Mouse (Mus musculus) layer of hippocampus, adult 18-20 months (tissue): ENCODE results near the gene Banp. TPM values are rescaled to one million over a fixed set of nuclear protein-coding genes. Genes with fewer than 3 reads are reported as not detected.

Experiments used
- DNase-seq, 2 experiments: peaks; one replicate each; pipeline ENCODE4 v3.0.0; 2022; ENCODE audit warnings: low spot score in 2 of 2
- long read RNA-seq: library from polyadenylated mRNA; stranded (forward); transcript quantifications from one replicate; pipeline ENCODE4 v2.0.0, GENCODE M21; 2021
- total RNA-seq, 2 experiments: library from RNA; stranded (reverse); gene quantifications; 2 replicates each; pipeline ENCODE4 v1.2.3; 2021

Gene Banp
- 10 to 100 TPM; 49.9 to 58.2 TPM for total RNA-seq
- long read RNA-seq, full-length matches to known transcripts, result 10 of 55 reads
- long read RNA-seq, partial matches to known transcripts, result 10 of 55 reads
- long read RNA-seq, other reads (novel, unspliced or antisense), result 35 of 55 reads

DNA sequence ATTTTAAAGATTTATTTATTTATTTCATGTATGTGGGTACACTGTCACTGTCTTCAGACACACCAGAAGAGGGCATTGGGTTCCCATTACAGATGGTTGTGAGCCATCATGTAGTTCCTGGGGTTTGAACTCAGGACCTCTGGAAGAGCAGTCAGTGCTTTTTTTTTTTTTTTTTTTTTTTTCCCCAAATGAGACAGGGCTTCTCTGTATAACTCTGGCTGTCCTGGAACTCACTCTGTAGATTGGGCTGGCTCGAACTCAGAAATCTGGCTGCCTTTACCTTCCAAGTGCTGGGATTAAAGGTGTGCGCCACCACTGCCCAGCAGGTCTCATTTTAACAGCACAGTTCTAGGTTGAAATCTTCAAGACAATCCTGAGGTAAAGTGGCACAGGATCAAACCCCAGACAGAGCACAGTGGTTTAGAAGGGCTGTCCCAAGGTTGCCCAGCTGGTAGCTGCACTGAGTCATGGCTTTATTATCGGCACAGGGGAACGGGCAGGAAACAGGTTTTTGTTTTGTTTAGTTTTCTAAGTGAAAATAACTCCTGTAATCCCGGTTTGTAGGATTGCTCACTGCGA is at the start of gene Banp:
Gene Banp, plus strand, starts transcription at position 529 of the 579 bp plus-strand sequence.
- DNase-seq, result no peak

GRCm38 (mm10) chr8:121901498-121902236 is 47.9 kb upstream of the Banp start:
- DNase-seq, result no peak

GRCm38 (mm10) chr8:121903977-121904376 is 45.6 kb upstream of the Banp start:
- no peak for DNase-seq

DNA sequence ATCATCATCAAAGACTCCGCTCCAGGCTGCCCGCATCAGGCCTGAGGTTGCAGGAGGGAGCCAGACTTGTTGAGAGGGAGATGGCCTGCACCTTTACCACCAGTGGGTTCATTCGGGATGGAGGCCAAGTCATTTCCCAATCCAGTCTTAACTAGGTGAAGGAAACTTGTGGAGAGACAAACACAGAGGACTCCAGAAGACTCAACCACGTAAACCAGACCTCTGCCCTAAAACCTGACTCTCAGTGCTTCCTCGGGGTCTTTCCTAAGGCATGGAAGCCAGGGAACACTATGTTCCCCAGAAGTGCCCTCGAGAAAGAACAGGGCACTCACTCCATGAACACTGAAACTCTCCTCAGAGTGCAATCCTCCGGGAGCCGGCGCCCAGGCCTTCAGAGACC is 44.6 kb upstream of the Banp start:
- no peak for DNase-seq

DNA sequence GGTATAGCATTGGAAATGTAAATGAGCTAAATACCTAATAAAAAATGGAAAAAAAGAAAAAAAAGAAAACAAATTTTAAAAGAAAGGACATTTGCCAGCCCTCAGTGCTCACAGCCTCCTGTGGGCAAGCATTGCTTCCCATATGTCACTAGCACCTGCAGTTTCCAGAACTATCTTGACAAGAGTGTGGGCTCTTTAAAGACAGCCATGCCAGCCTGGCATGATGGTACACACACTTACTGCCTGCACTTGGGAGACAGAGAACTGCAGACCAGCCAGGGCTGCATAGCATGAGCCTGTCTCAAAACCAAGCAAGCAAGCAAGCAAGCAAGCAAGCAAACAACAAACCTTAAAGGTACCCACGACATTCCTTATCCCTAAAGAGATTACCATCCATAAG is 44.1 kb upstream of the Banp start:
- no peak for DNase-seq

DNA sequence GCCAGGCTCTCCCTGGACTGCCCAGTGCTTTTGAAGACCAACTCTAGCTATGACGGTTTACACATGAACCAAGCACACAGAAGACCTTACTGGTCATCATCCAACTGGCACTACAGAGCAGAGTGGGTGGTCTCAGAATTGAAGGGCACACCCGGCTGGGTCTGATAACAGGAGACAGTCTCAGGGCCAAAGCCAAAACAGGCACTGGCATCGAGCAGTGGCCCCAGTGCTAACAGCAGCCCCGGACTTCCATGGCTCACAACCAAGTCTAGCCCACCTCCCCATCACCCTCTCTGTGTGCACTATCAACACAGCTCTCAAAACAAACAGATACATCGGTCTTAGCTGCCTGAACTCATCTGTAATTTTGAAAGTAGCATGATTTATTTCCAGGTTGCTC is 43.7 kb upstream of the Banp start:
- no peak for DNase-seq

GRCm38 (mm10) chr8:121906542-121907512 is 42.7 kb upstream of the Banp start:
- peak; percentile 47 to 62 for DNase-seq

- DNase-seq, result peak; percentile 90 to 97
Observed at GRCm38 (mm10) chr8:121907587-121908248, 41.8 kb upstream of the Banp start, which contains the start of gene Slc7a5. TSS of gene Slc7a5 (minus strand) at chr8:121907694.

DNA sequence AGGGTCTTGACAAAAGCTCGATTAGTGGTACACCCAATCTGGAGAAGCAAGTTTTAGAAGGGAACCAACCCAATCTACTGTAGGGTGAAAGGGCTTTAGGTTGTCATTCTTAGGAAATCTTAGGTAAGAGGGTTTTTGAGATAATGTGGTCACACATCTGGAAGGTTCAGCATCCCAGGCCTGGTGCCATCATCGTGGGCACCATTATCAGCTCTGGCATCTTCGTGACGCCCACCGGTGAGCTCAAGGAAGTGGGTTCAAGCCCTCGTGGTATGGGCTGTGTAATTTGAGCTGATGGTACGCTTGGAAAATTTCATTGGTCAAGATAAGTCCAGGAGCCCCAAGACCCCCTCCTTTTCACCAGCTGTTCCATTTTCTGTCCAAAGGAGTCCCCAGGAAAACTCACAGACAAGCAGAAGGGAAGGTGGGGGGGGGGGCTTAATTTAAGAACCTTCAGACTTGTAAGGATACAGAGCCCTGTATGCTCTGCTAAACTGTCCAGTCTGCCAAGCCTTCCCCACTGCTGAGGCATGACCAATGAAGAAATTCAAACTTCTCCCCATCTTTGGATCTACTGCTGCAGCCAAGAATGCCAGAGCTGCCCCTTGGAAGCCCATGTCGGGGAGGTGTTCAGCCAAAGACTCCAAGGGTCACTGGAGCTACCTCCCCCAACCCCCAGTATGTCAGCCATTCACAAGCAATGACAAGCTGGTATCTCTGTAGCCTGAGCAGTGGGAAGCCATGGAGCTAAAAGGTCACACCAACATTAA is 41.0 kb upstream of the Banp start:
- DNase-seq, result no peak

DNA sequence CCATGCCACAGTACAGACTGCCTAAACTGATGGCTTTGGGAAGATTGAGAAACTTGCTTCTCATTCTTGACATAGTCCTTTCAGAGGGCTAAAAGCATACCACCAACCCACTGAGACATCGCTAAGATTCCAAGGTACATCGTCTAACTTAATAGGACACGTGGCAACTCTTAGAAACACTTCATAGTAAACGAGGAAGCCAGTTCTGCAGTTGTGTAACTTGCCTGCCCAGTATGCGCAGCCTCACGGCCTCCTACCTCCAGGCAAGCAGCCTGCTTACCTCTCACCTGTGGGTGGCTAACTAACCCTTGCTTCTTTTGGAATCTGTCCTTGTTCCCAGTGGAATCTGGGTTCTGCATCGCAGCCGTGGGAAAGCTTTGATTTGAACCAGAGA is 40.4 kb upstream of the Banp start:
- DNase-seq, result no peak

DNA sequence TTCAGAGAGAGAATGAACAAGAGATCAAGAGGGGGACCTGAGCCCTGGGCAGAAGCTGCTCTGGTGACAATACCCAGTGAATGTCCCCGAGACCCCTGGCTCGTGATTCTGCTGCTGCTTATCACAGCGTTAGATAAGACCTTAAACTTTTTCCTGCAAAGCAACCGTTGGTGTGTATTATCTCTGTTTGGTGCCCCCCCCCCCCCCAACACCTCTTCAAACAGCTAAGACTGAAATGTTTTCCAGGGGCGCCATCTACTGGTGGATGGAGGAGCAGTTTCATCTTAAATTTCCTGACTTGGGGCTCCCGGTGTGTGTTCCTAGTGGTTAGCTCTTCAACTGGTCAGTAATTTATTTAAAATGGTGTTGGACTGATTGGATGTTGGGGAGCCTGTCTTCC is 39.9 kb upstream of the Banp start:
- DNase-seq, result peak; percentile 56 to 86

DNA sequence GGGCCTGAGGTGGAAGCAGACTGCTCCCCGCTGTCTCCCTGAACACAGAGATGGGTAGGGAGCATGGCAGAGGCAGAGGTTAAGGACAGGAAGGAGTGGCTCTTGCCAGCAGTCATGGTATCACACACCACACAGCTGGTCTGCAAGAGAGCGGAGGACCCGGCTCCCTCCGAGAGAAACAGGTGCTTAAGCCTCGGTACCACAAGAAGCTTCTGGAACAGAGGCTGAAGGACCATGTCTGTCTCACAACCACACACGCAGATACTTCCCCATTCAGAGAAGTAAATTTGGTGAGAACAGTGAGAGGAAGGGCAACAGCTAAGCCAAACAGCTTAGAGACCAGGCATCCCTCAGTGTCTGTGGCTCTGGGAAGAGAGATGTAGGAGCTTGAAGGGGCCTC is 38.1 kb upstream of the Banp start:
- no peak for DNase-seq

- DNase-seq, result no peak
Observed at GRCm38 (mm10) chr8:121911987-121912386, 37.6 kb upstream of the Banp start.

- no peak for DNase-seq
Observed at GRCm38 (mm10) chr8:121912831-121913230, 36.7 kb upstream of the Banp start.

DNA sequence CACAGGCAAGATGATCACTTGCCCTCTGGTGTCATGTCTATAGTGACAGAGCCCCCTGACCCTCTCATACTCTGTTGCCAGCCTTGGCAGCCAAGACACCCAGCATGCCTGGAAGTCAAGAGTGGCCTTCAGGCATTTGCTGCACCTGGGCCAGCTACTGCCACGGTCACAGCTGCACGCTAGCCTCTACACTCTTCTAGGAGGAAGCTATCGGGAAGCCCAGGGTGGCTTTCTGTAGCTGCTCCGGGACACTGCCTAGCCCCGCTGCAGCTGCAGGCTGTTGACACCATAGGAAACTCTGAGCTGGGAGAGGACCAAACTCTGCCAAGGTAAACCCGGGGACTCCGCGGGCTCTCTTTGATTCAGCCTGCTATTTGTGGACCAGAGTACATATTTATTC is 36.2 kb upstream of the Banp start:
- no peak for DNase-seq

DNA sequence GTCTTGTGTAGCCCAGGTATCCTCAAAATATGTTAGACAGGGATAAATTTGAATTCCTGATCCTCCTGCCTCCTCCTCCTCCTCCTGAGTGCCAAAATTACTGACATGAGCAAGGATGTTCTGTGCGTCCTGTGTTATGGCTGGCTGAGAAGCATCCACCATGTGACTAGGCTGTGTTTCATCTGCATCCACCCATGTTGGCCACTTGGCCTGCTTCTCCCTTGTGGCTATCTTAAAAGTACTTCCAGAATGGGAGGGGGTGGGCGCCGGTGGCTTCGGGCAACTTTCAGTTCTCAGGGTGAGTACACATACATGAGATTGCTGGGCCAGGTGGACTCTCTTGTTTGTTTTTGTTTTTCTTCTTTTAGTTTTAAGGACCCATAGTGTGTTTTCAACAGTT is 30.4 kb upstream of the Banp start:
- no peak for DNase-seq

- DNase-seq, result no peak
Observed at GRCm38 (mm10) chr8:121919731-121920130, 29.8 kb upstream of the Banp start.

GRCm38 (mm10) chr8:121921582-121921981 is 28.0 kb upstream of the Banp start:
- no peak for DNase-seq

GRCm38 (mm10) chr8:121922101-121922500 is 27.4 kb upstream of the Banp start:
- no peak for DNase-seq

DNA sequence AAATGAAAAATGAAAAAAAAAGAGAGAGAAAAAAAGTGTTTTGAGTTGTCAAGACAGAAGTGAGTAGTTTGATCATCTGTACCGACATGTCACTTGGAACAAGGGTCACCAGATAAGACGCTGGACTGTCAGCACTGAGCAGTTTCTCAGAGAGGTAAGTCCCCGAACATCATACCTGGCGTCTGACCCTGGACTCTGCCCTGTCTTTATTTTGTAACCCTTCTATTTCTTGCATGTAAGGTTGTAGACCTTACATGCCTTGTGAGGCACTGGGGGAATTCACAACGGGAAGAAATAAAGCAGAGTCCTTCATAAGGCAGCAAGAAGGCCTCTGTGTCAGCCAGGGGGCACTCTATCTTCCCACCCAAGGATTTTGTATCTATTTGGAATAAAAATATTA is 24.9 kb upstream of the Banp start:
- DNase-seq, result no peak
